In genomic region chr3:152111482-152111881, GRCm38 (mm10) we compare ENCODE assay signal across 9 mouse cellular contexts. TPM values are rescaled to one million over a fixed set of nuclear protein-coding genes. Genes with fewer than 3 reads are reported as not detected.
DNase-seq lines count a peak whose midpoint lies in the region; ATAC-seq and TF ChIP-seq lines count a peak whose summit lies in the region.
"Had no signal": no experiment of that assay in that cellular context is flagged by ENCODE, and none has a peak within 500 bp of the region (broad histone marks: within the 10 kb centered on the region; RNA-seq: fewer than 3 reads in every experiment).

No protein-coding gene starts in this region.

- peaks cover 4% of the 10 kb centered on the region; the same call in 1 of the 2 replicates for H3K4me1 ChIP-seq in forebrain, postnatal 0 days (ENCODE audit: insufficient read depth)
- no peaks in the 10 kb centered on the region for H3K4me1 ChIP-seq in forebrain, embryonic 14.5 days (ENCODE audit: control insufficient read depth, insufficient read depth, low read length)
- no peaks in the 10 kb centered on the region; the same call in 1 of the 2 replicates for H3K4me1 ChIP-seq in hindbrain, postnatal 0 days (ENCODE audit: insufficient read depth, low read length)
- H3K4me1 ChIP-seq in hindbrain, embryonic 11.5 days (replicated peaks; ENCODE audit: control insufficient read depth, insufficient read depth, low read length) = peaks cover 4% of the 10 kb centered on the region; the same call in 1 of the 2 replicates
- peaks cover 96% of the 10 kb centered on the region for H3K4me1 ChIP-seq in megakaryocyte, embryonic 14.5 days
- peaks cover 54% of the 10 kb centered on the region for H3K4me1 ChIP-seq in limb, embryonic 12.5 days (replicated peaks)

- peak overlapping the region; percentile 20; the same call in 1 of the 2 replicates for H3K4me2 ChIP-seq in forebrain, postnatal 0 days (ENCODE audit: low read depth)
- no peak overlapping the region for H3K4me2 ChIP-seq in forebrain, embryonic 14.5 days (ENCODE audit: low read length)
- H3K4me2 ChIP-seq in hindbrain, postnatal 0 days (ENCODE audit: low read depth, low read length) = peak overlapping the region; percentile 13; the same call in 1 of the 2 replicates
- no peak overlapping the region for H3K4me2 ChIP-seq in hindbrain, embryonic 11.5 days (replicated peaks; ENCODE audit: low read depth, low read length)
- 0 out of 2 replicates have a peak overlapping the region, but pooled peaks have one; percentile 3 for H3K4me2 ChIP-seq in limb, embryonic 12.5 days

- no peak overlapping the region for H3K27ac ChIP-seq in forebrain, postnatal 0 days (ENCODE audit: low read depth, low read length)
- H3K27ac ChIP-seq in forebrain, embryonic 14.5 days (ENCODE audit: low read depth, low read length) = no peak overlapping the region
- H3K27ac ChIP-seq in hindbrain, postnatal 0 days = 0 out of 2 replicates have a peak overlapping the region, but pooled peaks have one; percentile 20
- H3K27ac ChIP-seq in hindbrain, embryonic 11.5 days (ENCODE audit: low read depth, low read length) = no peak overlapping the region
- 0 out of 2 replicates have a peak overlapping the region, but pooled peaks have one; percentile 29 for H3K27ac ChIP-seq in limb, embryonic 12.5 days
- H3K27ac ChIP-seq: forebrain, embryonic 10.5 days had no signal

- no peak for TF ChIP-seq CTCF in forebrain, postnatal 0 days (IDR thresholded peaks at IDR 0.05; ENCODE audit: low read depth)
- no peak for TF ChIP-seq CTCF in hindbrain, postnatal 0 days (IDR thresholded peaks at IDR 0.05; ENCODE audit: low read depth)

- no peak overlapping the region for H3K9ac ChIP-seq in forebrain, postnatal 0 days
- H3K9ac ChIP-seq in forebrain, embryonic 14.5 days (ENCODE audit: low read length) = no peak overlapping the region
- H3K9ac ChIP-seq in hindbrain, postnatal 0 days (replicated peaks; ENCODE audit: low read length) = no peak overlapping the region
- H3K9ac ChIP-seq in hindbrain, embryonic 11.5 days (ENCODE audit: low read depth, low read length) = no peak overlapping the region
- H3K9ac ChIP-seq in limb, embryonic 12.5 days (replicated peaks) = no peak overlapping the region

- WGBS in forebrain, postnatal 0 days = 52% methylated on average over 4 of the region's 4 CpGs
- WGBS in forebrain, embryonic 14.5 days = 60% methylated on average over 4 of the region's 4 CpGs
- 72% methylated on average over 4 of the region's 4 CpGs for WGBS in hindbrain, postnatal 0 days
- WGBS in hindbrain, embryonic 11.5 days = 83% methylated on average over 4 of the region's 4 CpGs
- WGBS in limb, embryonic 12.5 days = 65% methylated on average over 4 of the region's 4 CpGs

- H3K36me3 ChIP-seq in forebrain, postnatal 0 days (ENCODE audit: insufficient read depth) = no peaks in the 10 kb centered on the region
- no peaks in the 10 kb centered on the region for H3K36me3 ChIP-seq in forebrain, embryonic 14.5 days (ENCODE audit: control insufficient read depth, insufficient read depth, low read length)
- no peaks in the 10 kb centered on the region for H3K36me3 ChIP-seq in hindbrain, postnatal 0 days (ENCODE audit: insufficient read depth, low read length)
- H3K36me3 ChIP-seq in hindbrain, embryonic 11.5 days (ENCODE audit: control insufficient read depth, insufficient read depth, low read length) = no peaks in the 10 kb centered on the region
- no peaks in the 10 kb centered on the region for H3K36me3 ChIP-seq in megakaryocyte, embryonic 14.5 days (replicated peaks; ENCODE audit: low read length)
- no peaks in the 10 kb centered on the region for H3K36me3 ChIP-seq in limb, embryonic 12.5 days
- H3K36me3 ChIP-seq: forebrain, embryonic 10.5 days had no signal

- H3K27me3 ChIP-seq in forebrain, postnatal 0 days (ENCODE audit: insufficient read depth, low read length) = no peaks in the 10 kb centered on the region
- H3K27me3 ChIP-seq in forebrain, embryonic 14.5 days (replicated peaks; ENCODE audit: control insufficient read depth, insufficient read depth, low read length) = no peaks in the 10 kb centered on the region
- H3K27me3 ChIP-seq in hindbrain, postnatal 0 days (ENCODE audit: insufficient read depth, low read length) = no peaks in the 10 kb centered on the region
- H3K27me3 ChIP-seq in hindbrain, embryonic 11.5 days (ENCODE audit: control insufficient read depth, insufficient read depth, low read length) = peaks cover 4% of the 10 kb centered on the region
- H3K27me3 ChIP-seq in megakaryocyte, embryonic 14.5 days (replicated peaks) = peaks cover 15% of the 10 kb centered on the region
- H3K27me3 ChIP-seq in limb, embryonic 12.5 days = peaks cover 5% of the 10 kb centered on the region

- H3K4me3 ChIP-seq in forebrain, postnatal 0 days (ENCODE audit: low read depth, low read length) = no peak overlapping the region
- no peak overlapping the region for H3K4me3 ChIP-seq in forebrain, embryonic 14.5 days (ENCODE audit: low read depth, low read length)
- no peak overlapping the region for H3K4me3 ChIP-seq in hindbrain, postnatal 0 days (ENCODE audit: low read length)
- H3K4me3 ChIP-seq in hindbrain, embryonic 11.5 days (ENCODE audit: low read depth, low read length) = no peak overlapping the region
- H3K4me3 ChIP-seq in megakaryocyte, embryonic 14.5 days (replicated peaks) = peak overlapping the region; percentile 54
- H3K4me3 ChIP-seq in limb, embryonic 12.5 days (replicated peaks) = no peak overlapping the region
- H3K4me3 ChIP-seq: forebrain, embryonic 10.5 days had no signal

- H3K9me3 ChIP-seq in forebrain, postnatal 0 days (ENCODE audit: low read length) = no peaks in the 10 kb centered on the region
- no peaks in the 10 kb centered on the region for H3K9me3 ChIP-seq in forebrain, embryonic 14.5 days (replicated peaks; ENCODE audit: control insufficient read depth, low read length)
- H3K9me3 ChIP-seq in hindbrain, postnatal 0 days (ENCODE audit: low read length) = no peaks in the 10 kb centered on the region
- no peaks in the 10 kb centered on the region for H3K9me3 ChIP-seq in hindbrain, embryonic 11.5 days (ENCODE audit: control insufficient read depth, low read length)
- H3K9me3 ChIP-seq in megakaryocyte, embryonic 14.5 days = no peaks in the 10 kb centered on the region
- 0 out of 2 replicates have a peak, but pooled peaks cover under 1% of the 10 kb centered on the region for H3K9me3 ChIP-seq in limb, embryonic 12.5 days
- H3K9me3 ChIP-seq: forebrain, embryonic 10.5 days had no signal

- no peak for ATAC-seq in forebrain, postnatal 0 days
- ATAC-seq in forebrain, embryonic 14.5 days = no peak; the same call in 1 of the 2 replicates
- ATAC-seq in hindbrain, postnatal 0 days = peak; percentile 16
- ATAC-seq in hindbrain, embryonic 11.5 days (ENCODE audit: low FRiP score) = no peak
- no peak for ATAC-seq in megakaryocyte, adult 5-6 weeks (ENCODE audit: poor library complexity, severe bottlenecking)
- 0 out of 2 replicates have a peak, but pooled peaks have one; percentile 8 for ATAC-seq in limb, embryonic 12.5 days (ENCODE audit: insufficient number of reproducible peaks, insufficient read depth, low FRiP score, low TSS enrichment, low read depth)
- ATAC-seq in CD4-positive, CD25-positive, alpha-beta regulatory T cell, adult 4 months = no peak

- peak; percentile 17 for DNase-seq in forebrain, postnatal 0 days
- no peak for DNase-seq in forebrain, embryonic 14.5 days (ENCODE audit: low spot score)
- DNase-seq in hindbrain, postnatal 0 days (ENCODE audit: low spot score) = peak; percentile 10
- no peak for DNase-seq in hindbrain, embryonic 11.5 days (ENCODE audit: low spot score)

RNA-seq across cellular contexts. Expression of gene Gipc2, which starts 54.5 kb away (rescaled TPM):
- total RNA-seq in forebrain, postnatal 0 days (2014; rRNA removed) = 12.0 and 13.9 TPM in 2 replicates
- 5.1 and 6.3 TPM in 2 replicates for polyA plus RNA-seq in forebrain, postnatal 0 days (2015; fragmentation: Nextera tagmentation; extraction: Ambion mirVana)
- polyA plus RNA-seq in forebrain, embryonic 14.5 days (2014; fragmentation: Nextera tagmentation; extraction: Ambion mirVana) = 3.1 and 4.7 TPM in 2 replicates
- 3.1 and 6.7 TPM in 2 replicates for total RNA-seq in hindbrain, postnatal 0 days (2014; rRNA removed)
- polyA plus RNA-seq in hindbrain, postnatal 0 days (2015; fragmentation: Nextera tagmentation; extraction: Ambion mirVana) = 12.8 and 15.6 TPM in 2 replicates
- 3.1 and 5.0 TPM in 2 replicates for polyA plus RNA-seq in hindbrain, embryonic 11.5 days (2014; fragmentation: Nextera tagmentation; extraction: Ambion mirVana)
- 2.4 TPM in 1 of 2 replicates, not detected in the other for polyA plus RNA-seq in megakaryocyte, embryonic 14.5 days (2012; ENCODE audit: insufficient read depth, low replicate concordance)
- total RNA-seq in megakaryocyte, adult 5-6 weeks (2015) = not detected in 2 replicates
- 0.44 TPM in 1 of 2 replicates, not detected in the other for total RNA-seq in megakaryocyte, adult 5-6 weeks (2017)
- polyA plus RNA-seq in limb, embryonic 12.5 days (2016; fragmentation: Nextera tagmentation; extraction: Ambion mirVana) = 2.6 and 4.3 TPM in 2 replicates
- polyA plus RNA-seq in CD4-positive, CD25-positive, alpha-beta regulatory T cell, adult 4 months (2017; shearing (Covaris generic)) = not detected

Comparison
In these comparisons a context has a peak if more than half of its experiments do, and no peak if none do; other contexts are left out.
1. ATAC-seq: peak in hindbrain, postnatal 0 days (single experiment) and limb, embryonic 12.5 days (single experiment); none in forebrain, postnatal 0 days (single experiment), forebrain, embryonic 14.5 days (single experiment), hindbrain, embryonic 11.5 days (single experiment), megakaryocyte, adult 5-6 weeks (single experiment) and CD4-positive, CD25-positive, alpha-beta regulatory T cell, adult 4 months (single experiment).
2. DNase-seq: peak in forebrain, postnatal 0 days (single experiment) and hindbrain, postnatal 0 days (single experiment); none in forebrain, embryonic 14.5 days (single experiment) and hindbrain, embryonic 11.5 days (single experiment).
3. H3K27ac ChIP-seq: peak in hindbrain, postnatal 0 days (single experiment) and limb, embryonic 12.5 days (single experiment); none in forebrain, postnatal 0 days (single experiment), forebrain, embryonic 14.5 days (single experiment) and hindbrain, embryonic 11.5 days (single experiment).
4. H3K4me2 ChIP-seq: peak in forebrain, postnatal 0 days (single experiment), hindbrain, postnatal 0 days (single experiment) and limb, embryonic 12.5 days (single experiment); none in forebrain, embryonic 14.5 days (single experiment) and hindbrain, embryonic 11.5 days (single experiment).